Mouse (Mus musculus) forebrain, embryonic 16.5 days (tissue): ENCODE results near the gene Ankrd33b. TPM values are rescaled to one million over a fixed set of nuclear protein-coding genes. Genes with fewer than 3 reads are reported as not detected.

Experiments used
- ATAC-seq: fragments of 200-750 bp; cut with Nextera tagmentation; 2 replicates; pipeline ENCODE4 v1.8.0; 2017; ENCODE audit warnings: mild to moderate bottlenecking, moderate library complexity
- H3K27ac ChIP-seq: fragments of 300-500 bp; sonication (generic); 2 replicates; pipeline ENCODE4 v1.5.1; 2014; ENCODE audit warnings: low read length, control low read depth
- H3K27me3 ChIP-seq: fragments of 300-500 bp; sonication (generic); replicated peaks from 2 replicates; pipeline ENCODE4 v1.6.1; 2014; ENCODE audit warnings: low read length; ENCODE audit not compliant: control insufficient read depth, insufficient read depth
- H3K36me3 ChIP-seq: fragments of 300-500 bp; sonication (generic); 2 replicates; pipeline ENCODE4 v1.6.1; 2014; ENCODE audit not compliant: control insufficient read depth, insufficient read depth
- H3K4me1 ChIP-seq: fragments of 300-500 bp; sonication (generic); replicated peaks from 2 replicates; pipeline ENCODE4 v1.6.1; 2014; ENCODE audit warnings: low read length; ENCODE audit not compliant: control insufficient read depth, insufficient read depth
- H3K4me2 ChIP-seq: fragments of 300-500 bp; sonication (generic); 2 replicates; pipeline ENCODE4 v1.6.1; 2014; ENCODE audit warnings: mild to moderate bottlenecking, low read length, control low read depth
- H3K4me3 ChIP-seq: fragments of 300-500 bp; sonication (generic); replicated peaks from 2 replicates; pipeline ENCODE4 v1.5.1; 2014; ENCODE audit warnings: mild to moderate bottlenecking, low read length, control low read depth
- H3K9ac ChIP-seq: fragments of 300-500 bp; sonication (generic); replicated peaks from 2 replicates; pipeline ENCODE4 v1.6.1; 2014; ENCODE audit warnings: low read depth, low read length, control low read depth
- H3K9me3 ChIP-seq: fragments of 300-500 bp; sonication (generic); 2 replicates; pipeline ENCODE4 v1.6.1; 2016; ENCODE audit warnings: low read length; ENCODE audit not compliant: control insufficient read depth
- WGBS: fragments of 180-500 bp; shearing (Covaris S2); extraction: QIAGEN DNeasy Blood & Tissue Kit; methylation state at CpG from one replicate; pipeline ENCODE4 v1.1.7; 2014; 5-methylcytosine and 5-hydroxymethylcytosine counted together
- polyA plus RNA-seq: library from polyadenylated mRNA; unstranded; fragments of >200 nt; fragmentation: Nextera tagmentation; extraction: Ambion mirVana; gene quantifications from 2 replicates; pipeline ENCODE4 v1.2.1, GENCODE M21; 2015

Gene Ankrd33b
- polyA plus RNA-seq, 1 experiment from 2014 or later: 0.53 TPM

GRCm38 (mm10) chr15:31402200-31402892 is 34.8 kb upstream of the Ankrd33b start:
- WGBS: 14% methylated on average over 12 of the region's 12 CpGs
- Histone ChIP-seq H3K9ac (no peak overlapping the region), H3K4me1 (no peaks in the 10 kb centered on the region), H3K36me3 (no peaks in the 10 kb centered on the region), H3K9me3 (no peaks in the 10 kb centered on the region), H3K27ac (no peak overlapping the region), H3K4me2 (no peak overlapping the region), H3K27me3 (no peaks in the 10 kb centered on the region), H3K4me3 (no peak overlapping the region)
- peak; percentile 64 for ATAC-seq

GRCm38 (mm10) chr15:31400974-31401373 is 33.4 kb upstream of the Ankrd33b start:
- WGBS: 46% methylated on average over 3 of the region's 3 CpGs
- H3K9ac ChIP-seq: no peak overlapping the region
- H3K27ac ChIP-seq: no peak overlapping the region
- H3K9me3 ChIP-seq: no peaks in the 10 kb centered on the region
- no peak overlapping the region for H3K4me3 ChIP-seq
- H3K4me2 ChIP-seq: no peak overlapping the region
- no peak for ATAC-seq
- H3K4me1 ChIP-seq: no peaks in the 10 kb centered on the region
- no peaks in the 10 kb centered on the region for H3K27me3 ChIP-seq
- no peaks in the 10 kb centered on the region for H3K36me3 ChIP-seq

DNA sequence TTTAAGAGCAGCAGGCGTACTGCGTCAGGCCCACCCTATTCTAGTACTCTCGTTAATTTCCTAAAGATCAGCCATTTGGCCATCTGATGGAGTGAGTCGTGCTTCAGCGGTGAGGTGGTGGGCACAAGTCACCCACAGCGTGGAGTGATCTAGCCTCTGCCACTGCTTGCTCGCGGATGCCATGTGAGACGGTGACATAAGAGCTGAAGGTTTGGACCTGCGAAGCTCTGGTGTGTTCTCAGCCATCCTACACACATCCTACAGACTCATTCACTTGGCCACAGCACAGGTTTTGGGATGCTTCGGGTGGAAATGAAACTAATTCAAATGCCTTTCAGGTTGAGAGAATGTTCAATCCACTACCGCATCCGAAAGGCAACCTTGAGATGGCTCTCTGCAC is 31.2 kb upstream of the Ankrd33b start:
- Histone ChIP-seq H3K4me1 (no peaks in the 10 kb centered on the region), H3K9ac (no peak overlapping the region), H3K36me3 (no peaks in the 10 kb centered on the region), H3K9me3 (no peaks in the 10 kb centered on the region), H3K4me2 (no peak overlapping the region), H3K27me3 (no peaks in the 10 kb centered on the region), H3K27ac (no peak overlapping the region), H3K4me3 (no peak overlapping the region)
- WGBS: 94% methylated on average over 13 of the region's 13 CpGs
- ATAC-seq: no peak

DNA sequence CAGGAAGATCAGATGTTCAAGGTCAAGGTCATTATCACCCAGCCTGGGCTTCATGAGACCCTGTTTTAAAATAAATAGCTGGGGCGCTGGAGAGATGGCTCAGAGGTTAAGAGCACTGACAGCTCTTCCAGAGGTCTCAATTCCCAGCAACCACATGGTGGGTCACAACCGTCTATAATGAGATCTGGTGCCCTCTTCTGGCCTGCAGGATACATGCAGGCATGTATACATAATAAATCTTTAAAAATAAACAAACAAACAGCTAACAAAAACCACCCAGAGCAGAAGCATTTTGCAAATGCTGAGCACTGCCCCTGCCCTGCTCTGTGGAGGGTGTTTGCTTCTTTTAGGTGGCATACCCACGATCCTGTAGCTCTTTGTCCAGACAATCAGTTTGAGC is 29.9 kb upstream of the Ankrd33b start:
- H3K9ac ChIP-seq: no peak overlapping the region
- H3K27ac ChIP-seq: no peak overlapping the region
- H3K4me3 ChIP-seq: no peak overlapping the region
- no peak overlapping the region for H3K4me2 ChIP-seq
- no peak for ATAC-seq
- no peaks in the 10 kb centered on the region for H3K36me3 ChIP-seq
- no peaks in the 10 kb centered on the region for H3K27me3 ChIP-seq
- WGBS: 79% methylated on average over 3 of the region's 3 CpGs
- H3K9me3 ChIP-seq: no peaks in the 10 kb centered on the region
- H3K4me1 ChIP-seq: no peaks in the 10 kb centered on the region

- H3K36me3 ChIP-seq: no peaks in the 10 kb centered on the region
- H3K4me3 ChIP-seq: no peak overlapping the region
- no peak for ATAC-seq
- no peak overlapping the region for H3K4me2 ChIP-seq
- H3K27me3 ChIP-seq: no peaks in the 10 kb centered on the region
- H3K27ac ChIP-seq: no peak overlapping the region
- WGBS: 85% methylated on average over 5 of the region's 5 CpGs
- H3K4me1 ChIP-seq: no peaks in the 10 kb centered on the region
- no peak overlapping the region for H3K9ac ChIP-seq
- no peaks in the 10 kb centered on the region for H3K9me3 ChIP-seq
Observed at GRCm38 (mm10) chr15:31396755-31397154, 29.2 kb upstream of the Ankrd33b start.

GRCm38 (mm10) chr15:31395986-31396385 is 28.5 kb upstream of the Ankrd33b start:
- Histone ChIP-seq H3K4me2 (no peak overlapping the region), H3K9ac (no peak overlapping the region), H3K36me3 (no peaks in the 10 kb centered on the region), H3K27me3 (no peaks in the 10 kb centered on the region), H3K27ac (no peak overlapping the region), H3K4me1 (no peaks in the 10 kb centered on the region), H3K4me3 (no peak overlapping the region), H3K9me3 (no peaks in the 10 kb centered on the region)
- ATAC-seq: no peak
- WGBS: 86% methylated on average over 4 of the region's 4 CpGs

GRCm38 (mm10) chr15:31393402-31393801 is 25.9 kb upstream of the Ankrd33b start:
- H3K9me3 ChIP-seq: no peaks in the 10 kb centered on the region
- no peaks in the 10 kb centered on the region for H3K36me3 ChIP-seq
- no peak overlapping the region for H3K27ac ChIP-seq
- WGBS: 92% methylated on average over 6 of the region's 6 CpGs
- H3K4me3 ChIP-seq: no peak overlapping the region
- H3K9ac ChIP-seq: no peak overlapping the region
- H3K4me2 ChIP-seq: no peak overlapping the region
- H3K27me3 ChIP-seq: no peaks in the 10 kb centered on the region
- ATAC-seq: no peak
- H3K4me1 ChIP-seq: no peaks in the 10 kb centered on the region

DNA sequence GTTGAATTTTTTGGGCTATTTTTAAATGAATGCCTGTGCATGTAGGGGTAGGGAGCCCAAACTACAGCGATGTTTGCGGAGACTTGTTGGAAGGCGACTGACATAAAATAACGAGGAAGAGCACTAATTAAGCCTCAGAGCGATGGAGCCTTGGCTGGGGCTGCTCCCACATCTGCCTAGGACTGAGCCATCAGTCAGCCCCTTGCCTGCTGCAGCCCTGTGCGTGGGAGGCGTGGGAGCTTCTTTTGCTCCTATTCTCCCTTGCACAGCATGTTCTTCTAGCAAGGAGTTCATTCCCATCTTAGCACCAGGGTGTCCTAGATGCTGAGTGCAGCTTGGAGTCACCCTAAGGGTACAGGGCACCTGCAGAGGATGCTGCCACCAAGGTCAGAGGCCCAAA is 25.2 kb upstream of the Ankrd33b start:
- H3K4me1 ChIP-seq: no peaks in the 10 kb centered on the region
- no peak overlapping the region for H3K27ac ChIP-seq
- WGBS: 48% methylated on average over 7 of the region's 7 CpGs
- H3K36me3 ChIP-seq: no peaks in the 10 kb centered on the region
- no peak overlapping the region for H3K4me3 ChIP-seq
- H3K27me3 ChIP-seq: no peaks in the 10 kb centered on the region
- no peak for ATAC-seq
- no peaks in the 10 kb centered on the region for H3K9me3 ChIP-seq
- no peak overlapping the region for H3K9ac ChIP-seq
- no peak overlapping the region for H3K4me2 ChIP-seq

DNA sequence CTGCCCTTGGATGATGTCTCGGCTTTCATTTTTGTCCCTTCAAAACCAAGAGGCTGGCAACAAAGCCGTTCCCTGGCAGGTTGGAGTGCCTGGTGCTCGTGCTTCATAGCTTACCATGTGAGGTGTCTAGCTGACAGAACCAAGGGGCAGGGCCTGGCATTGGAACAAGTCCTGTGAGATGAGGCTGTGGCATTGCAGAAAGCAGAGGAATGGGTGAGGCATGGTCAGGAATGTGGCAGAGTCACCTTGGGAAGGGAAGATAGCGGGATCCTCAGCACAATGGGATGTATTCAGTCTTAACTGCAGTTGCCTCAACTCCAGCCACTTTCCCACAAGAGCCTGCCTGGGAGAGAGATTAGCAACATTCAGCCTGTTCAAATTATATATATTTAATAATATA is 24.6 kb upstream of the Ankrd33b start:
- H3K36me3 ChIP-seq: no peaks in the 10 kb centered on the region
- no peaks in the 10 kb centered on the region for H3K27me3 ChIP-seq
- no peak overlapping the region for H3K9ac ChIP-seq
- H3K9me3 ChIP-seq: no peaks in the 10 kb centered on the region
- ATAC-seq: no peak
- H3K4me1 ChIP-seq: no peaks in the 10 kb centered on the region
- no peak overlapping the region for H3K4me2 ChIP-seq
- H3K27ac ChIP-seq: no peak overlapping the region
- WGBS: 90% methylated on average over 4 of the region's 4 CpGs
- no peak overlapping the region for H3K4me3 ChIP-seq

GRCm38 (mm10) chr15:31381936-31382468 is 14.5 kb upstream of the Ankrd33b start:
- Histone ChIP-seq H3K36me3 (no peaks in the 10 kb centered on the region), H3K27me3 (no peaks in the 10 kb centered on the region), H3K27ac (no peak overlapping the region), H3K9me3 (no peaks in the 10 kb centered on the region), H3K4me1 (no peaks in the 10 kb centered on the region), H3K4me3 (no peak overlapping the region), H3K4me2 (no peak overlapping the region), H3K9ac (no peak overlapping the region)
- 81% methylated on average over 11 of the region's 11 CpGs for WGBS
- no peak for ATAC-seq
